Mouse (Mus musculus) hindbrain, embryonic 12.5 days (tissue): ENCODE measurements around the gene Otud4. TPM values are rescaled to one million over a fixed set of nuclear protein-coding genes. Genes with fewer than 3 reads are reported as not detected.
"Not testable (repeated sequence)": the region's sequence is repeated elsewhere in the genome, so short reads cannot be mapped to it uniquely, and the experiment has no call there.

Experiments used
- ATAC-seq: fragments of 200-750 bp; cut with Nextera tagmentation; 2 replicates; pipeline ENCODE4 v1.8.0; 2017; ENCODE audit warnings: moderate TSS enrichment; ENCODE audit not compliant: low FRiP score
- H3K27ac ChIP-seq: fragments of 300-500 bp; sonication (generic); 2 replicates; pipeline ENCODE4 v1.5.1; 2016; ENCODE audit warnings: mild to moderate bottlenecking
- H3K27me3 ChIP-seq: fragments of 300-500 bp; sonication (generic); 2 replicates; pipeline ENCODE4 v1.6.1; 2016; ENCODE audit warnings: mild to moderate bottlenecking
- H3K36me3 ChIP-seq: fragments of 300-500 bp; sonication (generic); 2 replicates; pipeline ENCODE4 v1.6.1; 2016; ENCODE audit warnings: mild to moderate bottlenecking
- H3K4me1 ChIP-seq: fragments of 300-500 bp; sonication (generic); 2 replicates; pipeline ENCODE4 v1.6.1; 2016
- H3K4me2 ChIP-seq: fragments of 300-500 bp; sonication (generic); replicated peaks from 2 replicates; pipeline ENCODE4 v1.6.1; 2016; ENCODE audit warnings: mild to moderate bottlenecking
- H3K4me3 ChIP-seq: fragments of 300-500 bp; sonication (generic); 2 replicates; pipeline ENCODE4 v1.5.1; 2016; ENCODE audit warnings: mild to moderate bottlenecking
- H3K9ac ChIP-seq: fragments of 300-500 bp; sonication (generic); 2 replicates; pipeline ENCODE4 v1.6.1; 2016; ENCODE audit warnings: mild to moderate bottlenecking, moderate library complexity
- H3K9me3 ChIP-seq: fragments of 300-500 bp; sonication (generic); replicated peaks from 2 replicates; pipeline ENCODE4 v1.6.1; 2016; ENCODE audit warnings: mild to moderate bottlenecking
- WGBS: fragments of 180-500 bp; shearing (Covaris S2); methylation state at CpG from one replicate; pipeline ENCODE4 v1.1.7; 2016; 5-methylcytosine and 5-hydroxymethylcytosine counted together
- polyA plus RNA-seq: library from polyadenylated mRNA; unstranded; fragments of >200 nt; fragmentation: Nextera tagmentation; extraction: Ambion mirVana; gene quantifications from 2 replicates; pipeline ENCODE4 v1.2.1, GENCODE M21; 2016

The Otud4 gene
- polyA plus RNA-seq, result 18.4 and 19.3 TPM in 2 replicates

DNA sequence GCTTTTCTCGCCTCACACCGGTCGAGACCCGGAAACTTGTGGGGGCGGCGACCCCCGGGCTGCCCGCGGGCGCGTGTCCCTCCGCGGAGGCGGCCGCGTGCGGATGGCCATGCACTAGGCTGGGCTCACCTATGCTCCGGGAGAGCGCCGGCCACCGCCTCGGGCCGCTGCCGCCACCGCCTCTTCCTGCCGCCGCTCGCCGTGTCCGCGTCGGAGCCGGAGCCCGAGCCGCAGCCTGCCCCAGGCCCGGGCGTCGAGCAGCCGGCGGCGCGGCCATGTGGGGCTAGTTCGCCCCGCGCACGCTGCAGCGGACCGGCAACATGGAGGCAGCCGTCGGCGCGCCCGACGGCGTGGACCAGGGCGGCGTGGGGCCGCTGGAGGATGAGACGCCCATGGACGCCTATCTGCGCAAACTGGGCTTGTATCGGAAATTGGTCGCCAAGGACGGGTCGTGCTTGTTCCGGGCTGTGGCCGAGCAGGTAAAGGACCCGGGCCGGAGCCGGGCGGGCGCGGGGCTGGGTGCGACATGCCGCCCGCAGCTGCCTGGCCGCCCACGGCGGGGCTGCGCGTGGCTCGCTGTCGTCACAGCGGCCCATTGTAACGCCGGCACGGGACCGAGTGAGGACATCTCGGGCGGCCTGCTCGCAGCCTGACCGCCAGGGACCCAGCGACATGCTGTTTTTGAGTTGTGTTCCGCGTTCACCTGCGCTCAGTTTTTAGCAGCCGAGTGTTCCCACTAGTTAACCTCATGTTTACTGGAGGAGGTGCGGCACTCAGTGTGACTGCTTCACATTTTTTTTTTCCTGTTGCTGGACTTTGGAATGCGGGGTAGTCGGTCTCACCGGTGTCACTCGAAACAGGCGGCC, at the start of gene Otud4:
Gene Otud4, plus strand, starts transcription at position 33 of the 866 bp plus-strand sequence.
- H3K9me3 ChIP-seq, result no peaks in the 10 kb centered on the region
- peak within 1 kb of the TSS; percentile 96 for H3K27ac ChIP-seq
- H3K4me2 ChIP-seq, result peak within 1 kb of the TSS; percentile 73
- WGBS, result under 1% methylated on average over 86 of the region's 103 CpGs
- H3K27me3 ChIP-seq, result no peaks in the 10 kb centered on the region
- H3K9ac ChIP-seq, result peak within 1 kb of the TSS; percentile 92
- peak within 1 kb of the TSS; percentile 94 for H3K4me3 ChIP-seq
- H3K36me3 ChIP-seq, result no peaks in the 10 kb centered on the region
- H3K4me1 ChIP-seq, result peaks cover 22% of the 10 kb centered on the region
- ATAC-seq, result peak; percentile 79

DNA sequence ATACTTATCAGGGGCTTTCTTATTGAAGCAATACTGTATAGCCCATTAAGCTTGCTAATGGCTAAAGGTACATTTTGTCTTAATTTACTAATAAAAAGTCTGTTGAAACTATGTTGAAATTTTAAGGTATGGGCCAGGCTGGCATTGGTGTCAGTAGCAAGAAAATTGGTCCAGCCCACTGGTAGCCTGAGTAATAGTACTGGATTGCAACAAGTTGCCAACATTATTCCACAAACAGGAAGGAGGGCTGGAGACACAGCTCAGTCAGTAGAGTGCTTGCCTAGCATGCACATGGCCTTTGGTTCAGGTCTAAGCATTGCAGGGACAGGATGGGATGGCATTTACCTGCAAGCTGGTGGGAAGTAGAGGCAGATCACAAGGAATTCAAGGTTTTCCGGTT, 38.5 kb upstream of the Otud4 start:
- H3K36me3 ChIP-seq, result no peaks in the 10 kb centered on the region
- no peak overlapping the region for H3K9ac ChIP-seq
- 89% methylated on average over 1 of the region's 1 CpGs for WGBS
- H3K4me1 ChIP-seq, result no peaks in the 10 kb centered on the region
- no peak overlapping the region for H3K4me3 ChIP-seq
- no peak overlapping the region for H3K27ac ChIP-seq
- no peak overlapping the region for H3K4me2 ChIP-seq
- H3K27me3 ChIP-seq, result no peaks in the 10 kb centered on the region
- H3K9me3 ChIP-seq, result no peaks in the 10 kb centered on the region
- no peak for ATAC-seq

DNA sequence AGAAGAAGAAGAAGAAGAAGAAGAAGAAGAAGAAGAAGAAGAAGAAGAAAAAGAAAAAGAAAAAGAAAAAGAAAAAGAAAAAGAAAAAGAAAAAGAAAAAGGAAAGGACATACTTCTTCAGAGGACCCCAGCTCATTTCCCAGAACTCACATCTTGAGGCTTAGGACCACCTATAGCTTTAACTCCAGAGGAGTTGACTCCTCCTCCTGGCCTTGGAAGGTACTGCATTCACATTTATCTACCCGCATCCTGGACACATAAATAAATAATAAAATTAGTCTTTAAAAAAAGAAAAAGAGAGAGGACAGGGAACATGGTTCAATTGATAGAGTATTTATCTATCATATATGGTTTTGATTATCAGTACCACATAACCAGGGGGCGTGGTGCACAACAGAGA, 36.2 kb upstream of the Otud4 start:
- H3K27ac ChIP-seq, H3K27me3 ChIP-seq, H3K4me1 ChIP-seq, H3K9ac ChIP-seq, H3K36me3 ChIP-seq, ATAC-seq, H3K4me3 ChIP-seq, H3K9me3 ChIP-seq, H3K4me2 ChIP-seq: not testable (repeated sequence)
- 46% methylated on average over 2 of the region's 2 CpGs for WGBS

DNA sequence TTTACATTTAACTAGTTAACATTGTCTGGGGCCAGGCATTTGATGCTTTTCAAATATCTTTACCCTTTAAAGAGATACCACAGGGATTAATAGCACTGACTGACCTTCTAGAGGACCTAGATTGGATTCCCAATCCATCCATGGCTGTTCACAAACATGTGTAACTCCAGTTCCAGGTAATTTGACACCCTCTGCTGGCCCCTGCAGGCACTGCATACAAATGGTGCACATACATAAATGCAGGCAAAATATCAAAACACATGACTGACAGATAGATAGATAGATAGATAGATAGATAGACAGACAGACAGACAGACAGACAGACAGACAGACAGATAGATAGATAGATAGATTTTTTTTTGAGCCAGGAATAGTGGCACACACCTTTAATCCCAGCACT, 33.2 kb upstream of the Otud4 start:
- H3K4me3 ChIP-seq, result no peak overlapping the region
- no peak overlapping the region for H3K27ac ChIP-seq
- H3K9me3 ChIP-seq, result no peaks in the 10 kb centered on the region
- ATAC-seq, result no peak
- no peaks in the 10 kb centered on the region for H3K4me1 ChIP-seq
- H3K27me3 ChIP-seq, result no peaks in the 10 kb centered on the region
- H3K36me3 ChIP-seq, result no peaks in the 10 kb centered on the region
- H3K4me2 ChIP-seq, result no peak overlapping the region
- H3K9ac ChIP-seq, result no peak overlapping the region

DNA sequence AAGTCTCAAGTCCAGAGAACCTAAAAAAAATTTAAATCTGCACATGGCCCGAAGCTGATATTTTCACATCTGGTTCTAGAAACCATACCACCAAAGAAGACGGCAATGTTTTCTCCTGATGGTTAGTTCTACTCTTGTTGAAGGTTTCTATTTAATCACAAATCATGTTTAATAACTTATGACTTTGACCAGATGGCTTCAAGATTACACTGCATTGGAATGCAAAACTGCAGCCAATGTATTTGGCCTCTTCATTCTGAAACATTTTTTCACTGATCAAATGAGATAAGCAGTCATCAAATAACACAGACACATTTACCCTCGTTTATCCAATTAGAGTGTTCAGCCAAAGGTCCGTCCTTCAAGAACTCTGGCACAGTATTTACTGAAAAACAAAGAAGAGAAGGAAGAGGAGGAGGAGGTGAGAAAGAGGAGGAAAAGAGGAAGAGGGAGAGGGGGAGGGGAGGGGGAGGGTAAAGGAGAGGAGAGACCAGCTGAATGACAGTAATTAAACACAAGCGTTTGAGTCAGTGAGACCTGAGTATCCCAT, 32.6 kb upstream of the Otud4 start:
- 84% methylated on average over 5 of the region's 5 CpGs for WGBS
- H3K36me3 ChIP-seq, result no peaks in the 10 kb centered on the region

DNA sequence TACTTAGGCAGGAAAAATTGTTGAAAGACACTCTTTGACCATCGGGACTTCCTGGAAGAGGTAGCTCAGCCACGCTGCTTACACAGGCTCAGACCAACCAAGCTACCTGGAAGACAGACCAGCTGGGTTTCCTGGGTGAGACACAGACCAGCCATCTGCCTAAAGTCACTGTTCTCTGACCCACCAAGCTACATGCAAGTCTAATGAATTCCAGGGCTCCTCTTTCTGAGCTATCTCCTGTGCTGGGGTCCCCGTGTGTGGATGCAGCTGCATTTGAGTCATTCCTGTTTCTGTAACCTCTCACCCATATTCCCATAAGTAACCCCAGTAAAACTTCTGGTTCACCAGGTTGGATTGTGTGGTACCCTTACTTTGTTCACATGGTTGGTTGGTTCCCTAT, 30.7 kb upstream of the Otud4 start:
- H3K27me3 ChIP-seq, result no peaks in the 10 kb centered on the region
- WGBS, result 81% methylated on average over 3 of the region's 3 CpGs
- no peaks in the 10 kb centered on the region for H3K4me1 ChIP-seq
- H3K9ac ChIP-seq, result no peak overlapping the region
- ATAC-seq, result no peak
- no peak overlapping the region for H3K4me2 ChIP-seq
- no peak overlapping the region for H3K27ac ChIP-seq
- no peaks in the 10 kb centered on the region for H3K36me3 ChIP-seq
- no peak overlapping the region for H3K4me3 ChIP-seq
- H3K9me3 ChIP-seq, result no peaks in the 10 kb centered on the region

More for the DNA sequence above, 32.6 kb upstream of the Otud4 start:
- Histone ChIP-seq H3K4me1 (no peaks in the 10 kb centered on the region), H3K9me3 (no peaks in the 10 kb centered on the region), H3K4me3 (no peak overlapping the region), H3K9ac (no peak overlapping the region), H3K27me3 (no peaks in the 10 kb centered on the region), H3K27ac (no peak overlapping the region), H3K4me2 (no peak overlapping the region)
- ATAC-seq, result no peak

DNA sequence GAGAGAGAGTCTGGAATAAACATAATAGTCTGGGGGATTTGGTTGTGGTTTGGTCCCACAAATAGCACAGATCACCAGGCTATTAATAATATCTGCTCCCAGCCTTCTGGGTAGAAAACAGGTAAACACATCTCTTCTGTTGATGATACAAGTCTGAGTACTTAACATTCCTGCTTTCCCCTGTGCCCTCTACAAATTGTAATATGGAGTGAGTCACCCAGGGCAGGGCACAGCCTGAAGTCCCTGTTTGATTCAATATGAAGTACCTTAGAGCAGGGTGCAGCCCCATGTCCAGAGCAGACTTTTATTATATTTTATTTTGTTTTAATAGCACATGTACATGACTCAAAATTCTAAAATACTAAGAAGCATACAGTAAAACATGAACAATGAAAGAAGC, 29.1 kb upstream of the Otud4 start:
- Histone ChIP-seq H3K9me3 (no peaks in the 10 kb centered on the region), H3K4me2 (no peak overlapping the region), H3K27ac (no peak overlapping the region), H3K4me1 (no peaks in the 10 kb centered on the region), H3K36me3 (no peaks in the 10 kb centered on the region), H3K9ac (no peak overlapping the region), H3K27me3 (no peaks in the 10 kb centered on the region), H3K4me3 (no peak overlapping the region)
- ATAC-seq, result no peak

DNA sequence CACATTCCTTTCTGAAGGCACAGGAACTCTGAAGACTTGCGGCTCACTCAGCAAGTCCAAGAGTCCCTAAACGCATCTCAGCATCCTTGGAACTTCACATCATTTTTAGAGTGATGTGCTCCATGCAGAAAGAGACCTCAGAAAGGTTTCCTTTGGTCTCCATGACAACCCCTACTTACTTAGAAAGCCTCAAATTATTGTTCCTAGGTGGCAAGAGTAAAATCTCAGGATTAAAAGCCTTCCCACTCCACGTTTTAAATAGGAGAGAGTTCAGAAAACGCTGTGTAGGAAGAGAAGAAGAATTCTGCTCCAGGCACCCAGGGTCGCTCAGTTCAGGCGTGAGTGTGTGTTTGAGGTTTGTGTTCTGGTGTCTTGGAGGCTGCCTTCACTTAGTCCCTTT, 27.1 kb upstream of the Otud4 start:
- ATAC-seq, result no peak
- no peaks in the 10 kb centered on the region for H3K36me3 ChIP-seq
- H3K9ac ChIP-seq, result no peak overlapping the region
- no peak overlapping the region for H3K27ac ChIP-seq
- H3K4me1 ChIP-seq, result no peaks in the 10 kb centered on the region
- H3K4me3 ChIP-seq, result no peak overlapping the region
- WGBS, result 69% methylated on average over 6 of the region's 6 CpGs
- H3K4me2 ChIP-seq, result no peak overlapping the region
- H3K9me3 ChIP-seq, result no peaks in the 10 kb centered on the region
- H3K27me3 ChIP-seq, result no peaks in the 10 kb centered on the region

DNA sequence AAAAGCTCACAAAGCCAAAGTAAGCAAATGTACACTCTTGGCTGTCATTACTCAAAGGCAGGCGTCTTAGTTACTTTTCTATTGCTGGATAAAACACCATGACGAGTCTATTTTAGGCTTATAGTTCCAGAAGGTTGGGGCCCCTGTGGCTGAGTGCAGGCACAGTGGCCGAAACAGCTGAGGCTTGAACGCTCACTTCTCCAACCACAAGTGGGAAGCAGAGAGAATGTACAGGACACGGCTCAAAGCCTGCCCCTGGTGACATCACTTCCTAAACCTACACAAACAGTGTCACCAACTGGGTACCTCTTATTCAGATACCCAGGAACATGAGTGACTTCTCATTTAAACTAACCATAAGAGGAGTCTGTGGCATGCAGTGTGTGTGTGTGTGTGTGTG, 26.5 kb upstream of the Otud4 start:
- Histone ChIP-seq H3K4me3 (no peak overlapping the region), H3K4me2 (no peak overlapping the region), H3K36me3 (no peaks in the 10 kb centered on the region), H3K9ac (no peak overlapping the region), H3K27me3 (no peaks in the 10 kb centered on the region), H3K9me3 (no peaks in the 10 kb centered on the region), H3K27ac (no peak overlapping the region), H3K4me1 (no peaks in the 10 kb centered on the region)
- no peak for ATAC-seq
- 62% methylated on average over 5 of the region's 5 CpGs for WGBS

DNA sequence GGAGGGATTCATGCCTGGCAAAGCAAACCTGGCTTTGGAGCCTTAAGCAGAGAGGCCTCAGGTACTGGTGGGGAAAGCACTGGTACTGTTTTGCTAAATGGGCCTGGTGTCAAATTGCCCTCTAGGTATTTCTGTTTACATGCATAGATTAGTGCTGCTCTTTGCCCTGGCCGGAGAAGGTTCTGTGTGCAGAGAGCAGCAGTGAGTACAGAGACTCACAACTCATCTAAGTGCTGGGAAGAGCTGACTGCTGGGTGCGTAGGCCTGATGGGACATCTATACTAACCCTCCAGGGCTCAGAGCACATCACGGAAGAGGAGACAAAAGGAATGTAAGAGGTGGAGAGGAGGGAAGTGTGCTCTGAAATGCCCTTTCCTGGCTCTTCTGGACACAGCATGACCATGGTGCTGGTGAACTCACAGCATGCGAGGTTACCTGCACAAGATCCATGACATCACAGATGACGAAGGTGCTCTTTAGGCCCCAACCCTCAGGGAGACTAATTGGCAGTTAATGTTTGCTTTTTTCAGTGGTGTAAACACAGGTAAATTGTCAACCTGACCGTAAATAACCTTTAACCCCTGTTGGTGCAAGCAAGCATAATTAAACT, 23.6 kb upstream of the Otud4 start:
- ATAC-seq, result no peak
- H3K4me1 ChIP-seq, result peaks cover 12% of the 10 kb centered on the region
- no peaks in the 10 kb centered on the region for H3K36me3 ChIP-seq
- H3K27me3 ChIP-seq, result no peaks in the 10 kb centered on the region
- 79% methylated on average over 6 of the region's 6 CpGs for WGBS
- H3K4me3 ChIP-seq, result no peak overlapping the region
- no peak overlapping the region for H3K27ac ChIP-seq
- no peak overlapping the region for H3K9ac ChIP-seq
- no peaks in the 10 kb centered on the region for H3K9me3 ChIP-seq
- no peak overlapping the region for H3K4me2 ChIP-seq

DNA sequence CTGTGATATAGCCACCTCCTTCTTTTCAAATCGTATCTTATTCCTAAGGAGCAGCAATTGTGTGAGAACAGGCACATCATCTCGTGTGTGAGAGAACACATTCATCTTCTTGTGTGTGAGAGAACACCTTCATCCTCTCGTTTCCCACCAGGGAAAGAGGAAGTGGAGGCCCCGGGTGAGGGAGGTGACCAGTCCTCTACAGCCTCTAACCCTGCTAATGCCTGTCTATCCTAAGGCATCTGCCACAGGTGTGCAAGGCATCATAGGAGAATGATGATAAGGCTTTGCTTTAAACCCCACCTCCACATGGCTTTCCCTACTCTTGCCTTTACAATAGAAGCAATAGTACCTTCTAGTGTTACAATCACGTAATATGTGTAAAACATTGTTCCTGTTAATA, 20.5 kb upstream of the Otud4 start:
- WGBS, result 68% methylated on average over 5 of the region's 5 CpGs
- Histone ChIP-seq H3K4me2 (no peak overlapping the region), H3K9me3 (no peaks in the 10 kb centered on the region), H3K4me3 (no peak overlapping the region), H3K27ac (no peak overlapping the region), H3K4me1 (peaks cover 12% of the 10 kb centered on the region), H3K9ac (no peak overlapping the region), H3K27me3 (no peaks in the 10 kb centered on the region), H3K36me3 (no peaks in the 10 kb centered on the region)
- no peak for ATAC-seq

DNA sequence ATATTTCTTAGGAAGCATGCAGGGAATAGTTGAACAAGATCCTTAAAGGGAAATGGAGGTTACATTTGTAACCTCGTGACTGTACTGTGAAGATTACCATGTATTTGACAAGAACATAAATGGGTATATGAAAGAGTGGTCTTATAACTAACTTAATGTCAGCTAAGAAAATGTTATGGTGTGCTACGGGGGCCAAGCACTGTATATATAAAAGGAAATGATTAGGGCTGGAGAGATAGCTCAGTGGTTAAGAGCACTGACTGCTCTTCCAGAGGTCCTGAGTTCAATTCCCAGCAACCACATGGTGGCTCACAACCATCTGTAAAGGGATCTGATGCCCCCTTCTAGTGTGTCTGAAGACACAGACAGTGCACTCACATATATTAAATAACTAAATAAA, 20.1 kb upstream of the Otud4 start:
- no peak for ATAC-seq
- H3K4me1 ChIP-seq, result peaks cover 12% of the 10 kb centered on the region
- H3K4me2 ChIP-seq, result no peak overlapping the region
- no peak overlapping the region for H3K9ac ChIP-seq
- H3K9me3 ChIP-seq, result no peaks in the 10 kb centered on the region
- H3K36me3 ChIP-seq, result no peaks in the 10 kb centered on the region
- 83% methylated on average over 2 of the region's 2 CpGs for WGBS
- no peak overlapping the region for H3K4me3 ChIP-seq
- no peak overlapping the region for H3K27ac ChIP-seq
- H3K27me3 ChIP-seq, result no peaks in the 10 kb centered on the region

DNA sequence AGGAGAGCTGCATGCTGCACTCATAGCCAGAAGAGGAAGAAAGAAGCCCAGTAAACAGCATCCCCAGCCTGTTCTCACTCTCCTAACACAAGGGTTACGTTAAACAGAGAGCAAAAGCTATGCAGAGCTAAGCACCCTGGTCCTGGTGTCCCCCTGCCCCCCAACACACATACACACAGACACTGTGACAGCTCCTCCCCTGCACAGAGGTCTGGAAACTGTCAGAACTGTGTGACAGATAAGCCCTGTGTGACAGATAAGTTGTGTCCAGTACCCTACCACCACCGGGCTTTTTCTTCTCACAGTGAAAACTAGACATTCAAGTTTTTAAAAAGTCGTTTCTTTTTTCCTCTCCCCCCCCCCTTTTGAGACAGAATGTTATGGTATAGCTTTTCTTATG, 19.4 kb upstream of the Otud4 start:
- Histone ChIP-seq H3K4me2 (no peak overlapping the region), H3K9me3 (no peaks in the 10 kb centered on the region), H3K4me3 (no peak overlapping the region), H3K4me1 (peaks cover 12% of the 10 kb centered on the region), H3K9ac (no peak overlapping the region), H3K27me3 (no peaks in the 10 kb centered on the region), H3K27ac (peak overlapping the region; percentile 12; the same call in 1 of the 2 replicates), H3K36me3 (no peaks in the 10 kb centered on the region)
- 53% methylated on average over 3 of the region's 3 CpGs for WGBS
- no peak for ATAC-seq
